Mouse (Mus musculus) lung, postnatal 25 days (tissue): ENCODE measurements around the gene Ppcdc.
A peak's percentile ranks its signal among the peaks of the same experiment; 100 is the strongest.

Source experiments
- DNase-seq: peaks from one replicate; pipeline ENCODE4 v3.0.0; 2022; ENCODE audit warnings: low spot score

Ppcdc gene

DNA sequence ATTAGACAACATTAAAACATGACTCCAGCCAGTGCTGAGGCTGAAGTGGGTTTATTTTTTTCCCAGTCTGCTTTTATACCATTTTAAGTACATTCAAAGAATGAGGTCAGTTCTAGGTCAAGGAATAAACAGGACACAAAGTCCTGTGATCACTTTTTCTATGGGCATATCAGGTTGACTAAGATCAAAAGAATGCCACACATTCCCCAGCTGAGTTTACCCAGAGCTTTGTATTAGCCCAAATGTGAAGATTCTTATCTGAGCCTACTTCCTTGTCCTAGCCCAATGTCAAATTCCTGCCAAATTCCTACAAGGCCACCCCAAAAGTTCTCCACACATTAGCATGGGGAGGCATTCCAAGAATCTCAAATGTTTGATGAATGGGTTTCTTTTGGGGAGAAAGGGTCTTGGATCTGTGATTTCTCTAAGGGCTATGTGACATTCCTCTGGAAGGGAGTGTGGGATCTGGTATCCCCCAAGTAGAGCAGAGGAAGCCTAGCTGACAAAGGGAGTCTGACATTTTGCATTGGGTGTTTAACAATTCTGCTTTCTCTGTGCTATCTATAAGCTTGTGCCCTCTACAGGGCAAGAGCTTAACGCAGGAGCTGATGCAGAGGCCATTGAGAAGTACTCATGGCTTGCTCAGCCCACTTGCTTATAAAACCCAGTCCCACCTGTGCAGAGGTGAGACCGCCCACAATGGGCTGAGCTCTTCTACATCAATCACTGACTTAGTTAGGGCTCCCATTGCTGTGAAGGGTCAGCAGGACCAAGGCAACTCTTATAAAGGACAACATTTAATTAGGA is 85.3 kb downstream of the Ppcdc start:
- no peak for DNase-seq

GRCm38 (mm10) chr9:57351277-57351676 is 88.6 kb downstream of the Ppcdc start:
- DNase-seq: peak; percentile 26

DNA sequence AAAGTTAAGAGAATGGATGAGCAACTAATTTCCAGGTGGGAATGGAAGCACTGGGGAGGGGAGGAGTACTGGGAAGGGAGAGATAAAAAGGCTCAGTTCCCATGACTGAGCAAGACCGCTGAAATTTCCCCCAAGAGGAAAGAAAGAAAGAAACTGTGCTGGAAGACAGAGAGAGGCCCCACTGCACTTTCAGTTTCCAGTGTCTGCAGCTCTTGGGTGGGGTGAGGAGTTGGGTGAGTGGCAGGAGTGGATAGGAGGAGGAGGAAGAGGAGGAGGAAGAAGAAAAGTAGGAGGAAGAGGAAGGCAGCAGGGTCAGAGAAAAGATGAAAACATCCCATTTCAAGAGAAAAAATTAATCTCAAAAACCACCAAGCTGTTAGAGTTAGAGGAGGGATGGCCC is 94.0 kb downstream of the Ppcdc start:
- no peak for DNase-seq

GRCm38 (mm10) chr9:57343752-57344151 is 96.2 kb downstream of the Ppcdc start:
- DNase-seq: peak; percentile 1

DNA sequence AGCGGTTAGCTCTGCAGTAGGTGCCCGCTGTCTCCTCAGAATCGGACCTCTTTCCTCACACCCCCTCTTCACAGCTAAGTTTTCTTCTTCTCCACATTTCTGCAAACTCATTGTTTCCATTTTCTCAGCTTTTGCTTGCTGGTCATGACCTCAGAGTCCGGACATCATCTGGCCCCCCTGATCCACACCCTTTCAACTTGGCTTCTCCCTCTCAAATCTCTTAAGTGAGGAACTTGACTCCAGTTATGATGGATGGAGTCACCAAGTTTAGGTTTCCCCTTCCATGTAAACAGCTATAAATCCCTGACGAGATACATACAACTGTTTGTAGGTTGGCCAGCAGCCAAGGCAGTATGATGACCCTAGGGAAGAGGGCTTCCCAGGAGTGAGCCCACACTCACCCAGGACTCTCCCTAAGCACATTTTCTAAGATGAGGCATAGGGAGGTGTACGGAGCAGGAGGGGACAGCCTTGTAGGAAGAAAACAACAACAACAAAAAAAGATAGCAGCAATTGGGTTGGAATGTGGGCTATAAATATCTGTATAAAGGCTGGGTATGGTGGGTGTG is 96.9 kb downstream of the Ppcdc start:
- DNase-seq: no peak

DNA sequence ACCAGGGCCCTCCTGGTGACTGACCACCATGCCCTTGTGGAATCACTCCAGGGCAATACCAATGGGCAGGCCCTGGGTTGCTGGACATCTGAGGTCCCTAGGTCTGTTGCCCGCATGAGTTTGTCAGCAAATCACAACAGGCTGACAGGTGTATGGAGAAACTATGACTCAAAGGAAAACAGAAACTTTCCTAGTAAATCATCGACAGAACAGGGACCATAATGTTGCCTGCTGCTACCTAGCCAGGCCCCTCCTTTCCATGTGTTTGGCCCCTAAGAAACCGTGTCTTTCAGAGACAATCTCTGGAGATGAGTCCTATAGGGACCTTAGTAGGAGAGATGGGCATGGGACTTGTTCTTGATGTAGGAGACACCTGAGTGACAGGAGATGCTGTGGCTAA is 97.7 kb downstream of the Ppcdc start:
- no peak for DNase-seq

GRCm38 (mm10) chr9:57340361-57340760 is 99.6 kb downstream of the Ppcdc start:
- DNase-seq: no peak

- DNase-seq: peak; percentile 23
These were observed 100.2 kb downstream of the Ppcdc start for GRCm38 (mm10) chr9:57339577-57340210.

DNA sequence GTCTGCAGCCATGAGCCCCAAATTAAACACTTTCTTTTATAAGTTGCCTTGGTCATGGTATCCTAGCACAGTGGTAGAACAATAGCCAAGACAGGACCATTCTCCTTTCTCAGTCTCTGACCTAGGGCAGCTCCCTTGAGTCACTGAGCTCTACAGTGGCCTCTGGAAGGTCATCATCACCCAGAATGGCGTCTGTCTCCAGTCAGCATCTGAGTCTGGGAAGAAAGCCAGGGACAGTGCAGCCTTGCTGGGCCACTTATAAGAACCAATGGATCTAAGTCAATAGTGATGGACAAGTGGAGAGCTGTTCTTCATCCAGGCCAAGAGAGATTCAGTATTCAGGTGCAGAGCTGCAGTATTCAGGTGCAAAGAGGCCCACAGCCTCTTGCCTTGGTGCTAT is 101.2 kb downstream of the Ppcdc start:
- DNase-seq: no peak
